Mouse (Mus musculus) testis, adult 2 months (tissue): ENCODE results near the gene Clec4b2.
"Not testable (repeated sequence)": the region's sequence is repeated elsewhere in the genome, so short reads cannot be mapped to it uniquely, and the experiment has no call there.

Experiments used
- CTCF ChIP-seq: fragments of 200-500 bp; IDR thresholded peaks from 2 replicates; pipeline ENCODE4 v1.5.1; 2012; ENCODE audit warnings: low read depth, mild to moderate bottlenecking, inconsistent platforms, low read length, moderate library complexity; ENCODE audit not compliant: control insufficient read depth, insufficient read depth, insufficient replicate concordance
- POLR2A ChIP-seq: fragments of 200-500 bp; IDR thresholded peaks from 2 replicates; pipeline ENCODE4 v1.6.1; 2012; ENCODE audit warnings: low read depth, mild to moderate bottlenecking, inconsistent platforms, low read length, moderate library complexity; ENCODE audit not compliant: control insufficient read depth

DNA sequence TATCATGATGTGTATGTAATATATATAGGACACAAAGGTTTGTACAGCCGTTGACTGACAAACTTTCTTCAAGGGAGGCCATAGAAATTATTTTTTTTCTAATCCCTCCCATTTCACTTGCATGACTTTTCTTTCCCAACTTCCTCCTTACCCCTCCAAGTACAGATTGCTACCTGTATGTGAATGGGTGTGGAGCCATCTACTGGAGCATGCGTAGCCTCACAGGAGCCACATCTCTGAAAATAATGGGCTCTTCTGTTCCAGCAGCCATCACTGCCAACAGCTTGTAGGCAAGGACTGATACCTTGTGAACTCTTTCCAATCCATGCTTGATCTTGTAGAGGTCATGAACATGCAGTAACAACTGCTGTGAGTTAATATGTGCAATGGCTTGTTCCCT is 76.2 kb downstream of the Clec4b2 start:
- not testable (repeated sequence) for TF ChIP-seq CTCF, POLR2A
